Mouse (Mus musculus) forebrain, embryonic 15.5 days (tissue): Measurements from ENCODE around the gene Zic1. TPM values are rescaled to one million over a fixed set of nuclear protein-coding genes. Genes with fewer than 3 reads are reported as not detected.

ENCODE experiments used
- ATAC-seq: fragments of 200-750 bp; cut with Nextera tagmentation; replicated peaks from 2 replicates; pipeline ENCODE4 v1.8.0; 2017; ENCODE audit warnings: mild to moderate bottlenecking, moderate TSS enrichment, moderate library complexity
- H3K27ac ChIP-seq: fragments of 300-500 bp; sonication (generic); replicated peaks from 2 replicates; pipeline ENCODE4 v1.5.1; 2015; ENCODE audit warnings: mild to moderate bottlenecking, inconsistent platforms
- H3K27me3 ChIP-seq: fragments of 300-500 bp; sonication (generic); 2 replicates; pipeline ENCODE4 v1.6.1; 2015; ENCODE audit warnings: inconsistent platforms
- H3K36me3 ChIP-seq: fragments of 300-500 bp; sonication (generic); 2 replicates; pipeline ENCODE4 v1.6.1; 2015; ENCODE audit warnings: mild to moderate bottlenecking, inconsistent platforms
- H3K4me1 ChIP-seq: fragments of 300-500 bp; sonication (generic); 2 replicates; pipeline ENCODE4 v1.6.1; 2015; ENCODE audit warnings: inconsistent platforms
- H3K4me2 ChIP-seq: fragments of 300-500 bp; sonication (generic); replicated peaks from 2 replicates; pipeline ENCODE4 v1.6.1; 2015; ENCODE audit warnings: mild to moderate bottlenecking, inconsistent platforms
- H3K4me3 ChIP-seq: fragments of 300-500 bp; sonication (generic); 2 replicates; pipeline ENCODE4 v1.5.1; 2015; ENCODE audit warnings: mild to moderate bottlenecking, inconsistent platforms
- H3K9ac ChIP-seq: fragments of 300-500 bp; sonication (generic); replicated peaks from 2 replicates; pipeline ENCODE4 v1.6.1; 2015; ENCODE audit warnings: mild to moderate bottlenecking, inconsistent platforms
- H3K9me3 ChIP-seq: fragments of 300-500 bp; sonication (generic); 2 replicates; pipeline ENCODE4 v1.6.1; 2016; ENCODE audit warnings: inconsistent platforms
- WGBS: fragments of 180-500 bp; shearing (Covaris S2); methylation state at CpG from one replicate; pipeline ENCODE4 v1.1.7; 2015; ENCODE audit warnings: mixed read lengths; 5-methylcytosine and 5-hydroxymethylcytosine counted together
- polyA plus RNA-seq: library from polyadenylated mRNA; unstranded; fragments of >200 nt; fragmentation: Nextera tagmentation; extraction: Ambion mirVana; gene quantifications from 2 replicates; pipeline ENCODE4 v1.2.1, GENCODE M21; 2015

The Zic1 gene
- polyA plus RNA-seq, 1 experiment from 2014 or later = 9.6 TPM

DNA sequence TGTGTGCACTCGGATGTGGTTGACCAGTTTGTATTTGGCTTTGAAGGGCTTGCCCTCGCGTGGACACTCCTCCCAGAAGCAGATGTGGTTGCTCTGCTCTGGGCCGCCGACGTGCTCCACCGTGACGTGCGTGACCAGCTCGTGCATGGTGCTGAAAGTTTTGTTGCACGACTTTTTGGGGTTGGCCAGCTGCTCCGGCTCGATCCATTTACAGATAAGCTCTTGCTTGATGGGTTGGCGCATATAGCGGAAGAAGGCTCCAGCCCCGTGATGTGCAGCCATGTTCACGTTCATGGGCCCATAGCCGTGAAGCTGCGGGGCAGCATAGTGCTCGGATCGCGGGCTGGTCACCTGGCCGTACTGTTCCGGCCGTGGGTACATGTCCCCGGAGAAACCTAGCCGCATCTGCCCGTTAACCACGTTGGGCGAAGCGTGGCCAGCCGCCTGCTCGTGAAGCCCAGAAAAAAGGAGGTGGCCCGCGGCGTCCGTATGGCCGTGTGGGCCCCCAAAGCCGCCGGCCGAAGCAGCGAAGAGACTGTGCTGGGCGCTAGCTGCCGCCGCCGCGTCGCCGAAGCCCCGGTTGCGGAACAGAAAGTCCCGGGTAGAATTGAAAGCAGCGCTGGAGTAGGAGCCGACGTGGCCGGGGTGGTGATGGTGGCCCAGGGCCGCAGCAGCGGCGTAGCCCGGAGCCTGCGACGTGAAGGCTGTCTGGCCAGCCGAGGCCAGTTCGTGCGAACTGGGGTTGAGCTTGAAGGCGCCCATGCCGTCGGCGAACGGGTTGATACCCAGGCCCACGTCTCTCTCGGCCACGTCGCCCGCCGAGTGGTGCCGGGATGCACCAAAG lies 1.3 kb downstream of the Zic1 start:
- Histone ChIP-seq H3K4me2 (peak overlapping the region; percentile 52), H3K27me3 (peaks cover 25% of the 10 kb centered on the region), H3K4me1 (peaks cover 29% of the 10 kb centered on the region), H3K9ac (peak overlapping the region; percentile 69), H3K9me3 (no peaks in the 10 kb centered on the region), H3K27ac (peak overlapping the region; percentile 90), H3K4me3 (peak overlapping the region; percentile 54), H3K36me3 (no peaks in the 10 kb centered on the region)
- ATAC-seq = peak; percentile 21
- WGBS = under 1% methylated on average over 77 of the region's 77 CpGs

DNA sequence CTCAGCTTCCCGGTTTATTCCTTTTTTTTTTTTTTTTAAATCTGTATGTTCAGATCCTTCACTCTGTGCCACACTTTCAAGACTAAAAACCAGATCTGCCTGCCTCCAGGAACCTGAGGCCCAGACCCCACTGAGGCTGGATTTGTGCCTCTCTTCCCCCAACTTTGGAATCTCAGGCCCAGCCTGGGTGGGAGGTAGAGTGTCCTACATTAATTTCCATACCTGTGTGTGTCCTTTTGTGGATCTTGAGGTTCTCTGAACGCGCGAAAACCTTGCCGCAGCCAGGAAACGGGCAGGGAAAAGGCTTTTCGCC lies 1.8 kb downstream of the Zic1 start:
- peaks cover 29% of the 10 kb centered on the region for H3K4me1 ChIP-seq
- whole genome bisulfite sequencing = 3% methylated on average over 7 of the region's 7 CpGs
- H3K27me3 ChIP-seq = peaks cover 24% of the 10 kb centered on the region
- H3K9ac ChIP-seq = peak overlapping the region; percentile 69
- H3K4me2 ChIP-seq = peak overlapping the region; percentile 52
- H3K4me3 ChIP-seq = peak overlapping the region; percentile 54
- no peaks in the 10 kb centered on the region for H3K36me3 ChIP-seq
- ATAC-seq = no peak
- H3K27ac ChIP-seq = peak overlapping the region; percentile 90
- no peaks in the 10 kb centered on the region for H3K9me3 ChIP-seq

DNA sequence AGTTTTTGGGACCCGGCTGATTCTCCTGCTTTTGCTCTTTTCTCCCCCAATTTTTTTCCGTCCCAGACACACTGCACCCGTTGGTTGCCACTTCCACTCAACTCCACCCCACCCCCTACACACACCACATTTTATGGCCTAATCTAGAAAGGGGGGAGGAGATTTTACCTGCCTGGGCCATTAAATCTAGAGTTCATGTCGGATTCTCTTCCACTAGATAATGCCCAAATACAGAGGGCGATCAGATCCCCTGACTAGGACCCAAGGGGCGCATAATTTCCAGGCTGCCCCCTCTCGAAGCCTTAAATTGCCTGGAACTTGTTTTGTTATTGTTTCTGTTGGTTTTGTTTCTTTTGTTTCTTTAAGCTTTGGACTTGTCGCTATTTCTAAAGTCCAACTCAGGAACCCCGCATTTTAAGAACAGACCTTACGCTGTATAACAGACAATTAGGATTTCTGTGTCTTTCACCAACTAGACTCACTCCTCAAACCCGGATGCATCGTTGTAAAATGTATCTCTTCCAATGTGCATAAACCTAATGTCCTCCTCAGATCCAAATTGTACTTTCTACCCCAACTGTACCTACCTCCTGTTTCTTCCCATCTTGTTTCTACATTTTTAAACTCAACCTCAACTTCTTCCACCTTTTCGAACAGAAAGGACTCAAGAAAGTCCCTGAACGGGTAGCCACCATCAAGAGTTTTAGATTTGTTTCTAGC lies 2.4 kb downstream of the Zic1 start:
- peaks cover 19% of the 10 kb centered on the region for H3K27me3 ChIP-seq
- no peak for ATAC-seq
- H3K4me1 ChIP-seq = peaks cover 29% of the 10 kb centered on the region
- peak overlapping the region; percentile 90 for H3K27ac ChIP-seq
- WGBS = 8% methylated on average over 14 of the region's 14 CpGs
- H3K36me3 ChIP-seq = no peaks in the 10 kb centered on the region
- H3K9ac ChIP-seq = peak overlapping the region; percentile 69
- peak overlapping the region; percentile 54 for H3K4me3 ChIP-seq
- no peaks in the 10 kb centered on the region for H3K9me3 ChIP-seq
- peak overlapping the region; percentile 52 for H3K4me2 ChIP-seq

DNA sequence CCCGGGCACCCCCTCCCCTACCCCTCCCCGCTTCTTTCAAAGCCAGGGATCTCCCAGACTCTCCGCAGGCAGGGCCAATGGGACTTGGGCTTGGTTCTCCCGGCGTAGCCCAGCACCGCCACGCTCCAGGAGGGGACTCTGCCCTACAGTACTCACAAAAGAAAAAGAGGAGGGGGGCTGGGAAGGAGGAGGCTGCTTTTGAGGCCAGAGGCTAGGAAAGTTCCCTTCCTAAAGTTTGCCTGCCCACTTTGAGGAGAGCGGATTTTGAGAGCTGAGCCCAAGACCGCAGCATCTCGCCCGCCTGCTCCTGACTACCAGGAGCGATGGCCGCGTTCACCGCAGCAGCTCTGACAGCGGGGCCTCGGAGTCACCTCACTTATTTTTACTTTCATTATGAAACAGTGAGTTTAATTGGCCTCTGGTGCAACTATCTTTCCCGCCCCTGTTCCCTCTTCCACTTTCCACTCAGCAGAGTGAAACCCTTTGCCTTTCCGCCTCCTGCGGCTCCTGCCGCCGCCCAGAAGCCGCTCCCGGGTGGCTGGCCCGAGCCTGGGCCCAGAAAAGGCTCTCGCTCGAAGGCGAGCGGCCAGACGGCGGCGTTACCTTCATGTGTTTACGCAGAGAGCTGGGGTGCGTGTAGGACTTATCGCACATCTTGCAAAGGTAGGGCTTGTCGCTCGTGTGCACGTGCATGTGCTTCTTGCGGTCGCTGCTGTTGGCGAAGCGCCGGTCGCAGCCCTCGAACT lies 3.6 kb downstream of the Zic1 start, which contains the start of gene Zic4:
Zic4 (plus strand) TSS at position 558 of the 746 bp plus-strand sequence.
- peak within 1 kb of the TSS; percentile 52 for H3K4me2 ChIP-seq
- ATAC-seq = peak; percentile 65
- H3K9ac ChIP-seq = peak within 1 kb of the TSS; percentile 69
- H3K27me3 ChIP-seq = peaks cover 28% of the 10 kb centered on the region
- peaks cover 29% of the 10 kb centered on the region for H3K4me1 ChIP-seq
- under 1% methylated on average over 45 of the region's 45 CpGs for WGBS
- no peaks in the 10 kb centered on the region for H3K36me3 ChIP-seq
- H3K27ac ChIP-seq = peak within 1 kb of the TSS; percentile 90
- H3K9me3 ChIP-seq = no peaks in the 10 kb centered on the region
- peak within 1 kb of the TSS; percentile 54 for H3K4me3 ChIP-seq

DNA sequence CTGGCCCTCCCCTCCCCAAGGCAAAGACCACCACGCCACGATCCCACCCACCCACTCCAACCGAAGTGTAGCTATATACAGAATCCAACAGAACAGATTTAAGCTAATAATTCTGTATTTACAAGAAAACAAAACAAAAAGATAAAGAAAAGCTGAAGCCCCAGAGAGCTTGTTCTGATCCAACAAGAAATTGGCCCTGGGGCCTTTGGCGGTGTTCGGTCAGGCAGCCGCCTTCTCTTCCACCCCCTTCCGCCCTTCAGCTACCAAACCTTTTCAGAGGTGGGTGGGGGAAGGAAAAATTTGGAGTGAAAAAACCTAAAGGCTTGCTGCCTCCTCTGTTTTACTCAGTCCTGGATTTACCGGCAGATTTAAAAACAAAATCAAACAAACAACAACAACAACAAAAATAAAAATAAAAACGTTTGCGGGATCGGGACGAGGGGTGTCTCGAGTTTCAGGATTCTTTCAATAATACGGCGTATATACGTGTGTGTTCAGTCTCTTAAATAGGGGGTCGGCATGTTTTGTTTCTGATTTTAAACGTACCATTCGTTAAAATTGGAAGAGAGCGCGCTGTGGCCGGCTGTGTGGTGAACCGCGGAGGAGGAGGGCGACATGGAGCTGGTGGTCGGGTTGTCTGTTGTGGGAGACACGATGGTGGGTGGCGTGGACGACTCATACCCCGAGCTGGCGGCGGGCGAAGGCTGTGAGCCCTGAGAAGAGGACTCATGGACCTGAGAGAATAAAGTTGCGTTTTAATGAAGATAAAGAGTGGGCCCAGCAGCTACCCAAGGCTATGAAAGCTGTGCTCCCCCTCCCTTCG lies 4.4 kb downstream of the Zic1 start:
- Histone ChIP-seq H3K27ac (peak overlapping the region; percentile 82), H3K4me2 (peak overlapping the region; percentile 52), H3K27me3 (peaks cover 32% of the 10 kb centered on the region), H3K9me3 (no peaks in the 10 kb centered on the region), H3K4me1 (peaks cover 29% of the 10 kb centered on the region), H3K36me3 (no peaks in the 10 kb centered on the region), H3K9ac (peak overlapping the region; percentile 69), H3K4me3 (peak overlapping the region; percentile 54)
- ATAC-seq = peak; percentile 3; the same call in 1 of the 2 replicates
- 1% methylated on average over 35 of the region's 35 CpGs for WGBS

DNA sequence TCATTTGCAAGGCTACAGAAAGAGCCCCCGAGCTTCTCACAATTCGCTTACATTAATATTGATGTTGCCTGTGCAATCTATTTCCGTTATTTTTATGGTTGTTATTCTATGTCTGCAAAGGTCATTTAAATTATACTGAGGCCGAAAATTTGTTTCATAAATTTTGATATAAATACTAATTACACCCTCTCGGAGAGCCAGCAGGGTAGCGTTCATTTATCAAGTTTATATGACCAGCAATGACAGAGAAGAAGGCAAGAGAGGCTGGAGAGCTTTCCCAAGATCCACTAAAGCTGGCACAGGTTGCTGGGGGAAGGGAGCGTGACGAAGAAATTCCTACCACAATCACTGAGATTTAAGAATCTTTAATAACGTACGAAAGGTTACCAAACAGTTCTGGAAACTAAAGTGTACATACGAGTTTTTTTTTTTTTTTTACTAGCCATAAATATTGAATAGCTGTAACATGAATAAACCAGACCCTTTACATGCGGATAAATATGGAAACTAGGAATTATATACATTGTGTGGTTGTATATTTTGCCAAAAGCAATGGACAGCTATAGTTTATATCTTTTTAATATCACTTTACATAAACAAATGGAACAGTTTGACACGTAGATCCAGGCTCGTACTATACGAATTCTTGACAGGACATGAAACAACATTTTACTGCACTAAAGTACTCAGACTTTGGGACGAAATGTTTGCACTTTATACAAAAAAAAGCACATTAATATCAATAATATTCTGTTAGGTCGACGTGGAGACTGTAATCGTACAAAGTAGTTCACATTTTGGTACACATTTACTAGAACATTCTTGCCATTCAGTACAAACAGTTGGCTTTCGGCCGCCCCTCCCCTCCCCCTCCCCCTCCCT lies 5.2 kb downstream of the Zic1 start:
- 25% methylated on average over 21 of the region's 21 CpGs for WGBS
- Histone ChIP-seq H3K9ac (peak overlapping the region; percentile 69; the same call in 1 of the 2 replicates), H3K4me2 (peak overlapping the region; percentile 52), H3K9me3 (no peaks in the 10 kb centered on the region), H3K27me3 (peaks cover 33% of the 10 kb centered on the region), H3K36me3 (no peaks in the 10 kb centered on the region), H3K4me1 (peaks cover 32% of the 10 kb centered on the region), H3K27ac (no peak overlapping the region; the same call in 1 of the 2 replicates), H3K4me3 (peak overlapping the region; percentile 54)
- no peak for ATAC-seq

DNA sequence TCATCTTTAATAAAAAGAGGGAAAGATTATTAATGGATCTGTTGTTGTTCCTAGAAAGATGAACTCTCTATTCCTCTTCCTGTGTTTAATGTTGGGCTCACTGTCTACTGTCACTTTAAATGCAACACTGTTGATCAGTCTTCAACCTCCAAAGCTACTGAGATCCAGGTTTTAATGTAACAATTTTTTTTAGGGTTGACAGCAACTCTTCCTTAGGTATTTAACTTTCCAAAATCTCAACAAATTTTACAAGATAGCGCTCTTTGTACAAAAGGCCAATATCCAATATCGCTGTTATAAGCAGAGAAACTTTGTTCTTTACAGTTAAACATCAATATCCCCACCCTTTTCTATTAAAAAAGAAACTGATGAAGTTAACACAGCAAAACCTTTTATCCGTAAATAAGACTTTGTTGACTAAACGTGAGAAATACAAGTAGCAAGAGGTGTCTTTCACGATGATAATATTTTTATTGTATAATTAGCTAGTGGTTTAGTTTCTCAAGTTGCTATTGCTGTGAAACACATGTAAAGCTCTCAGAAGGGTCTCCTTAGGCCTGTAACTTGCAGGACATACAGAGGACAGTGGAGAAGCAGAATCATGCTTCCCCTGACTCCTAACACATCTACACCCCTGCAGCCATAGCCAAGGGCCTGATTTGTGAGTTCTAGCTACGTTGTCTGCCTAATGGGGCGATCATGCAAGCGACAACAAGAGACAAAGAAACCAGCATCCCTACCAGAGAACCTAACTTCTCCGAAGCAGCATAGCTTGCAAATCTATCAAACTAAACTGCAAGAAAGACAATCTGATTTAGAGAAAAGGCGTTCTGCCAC lies 6.5 kb downstream of the Zic1 start:
- ATAC-seq = no peak
- Histone ChIP-seq H3K9me3 (no peaks in the 10 kb centered on the region), H3K27me3 (peaks cover 43% of the 10 kb centered on the region), H3K4me1 (peaks cover 29% of the 10 kb centered on the region), H3K4me3 (peak overlapping the region; percentile 29), H3K36me3 (no peaks in the 10 kb centered on the region), H3K4me2 (peak overlapping the region; percentile 25), H3K27ac (peak overlapping the region; percentile 59), H3K9ac (peak overlapping the region; percentile 28)
- 33% methylated on average over 10 of the region's 10 CpGs for WGBS

DNA sequence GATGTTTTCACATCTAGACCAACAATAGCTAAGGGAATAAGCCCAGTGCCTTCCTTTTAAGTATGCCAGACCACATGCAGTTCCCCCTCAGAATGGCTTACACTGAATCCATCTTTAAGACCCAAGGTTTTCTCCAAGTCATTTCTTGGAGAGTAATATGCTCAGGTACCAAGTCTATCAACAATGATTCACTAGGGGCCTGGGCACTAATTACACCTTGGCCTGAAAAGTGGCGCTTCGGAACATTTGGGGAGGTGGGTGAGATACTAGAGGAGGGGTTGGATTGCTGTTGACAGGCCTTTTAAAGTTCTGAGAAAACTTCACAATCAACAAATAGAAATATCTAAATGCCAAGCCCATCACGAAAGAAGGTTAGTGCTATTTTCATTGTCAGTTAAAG lies 8.3 kb downstream of the Zic1 start:
- ATAC-seq = no peak
- Histone ChIP-seq H3K4me3 (no peak overlapping the region), H3K4me1 (peaks cover 25% of the 10 kb centered on the region), H3K9ac (no peak overlapping the region), H3K27me3 (peaks cover 49% of the 10 kb centered on the region), H3K9me3 (no peaks in the 10 kb centered on the region), H3K36me3 (no peaks in the 10 kb centered on the region), H3K4me2 (peak overlapping the region; percentile 14), H3K27ac (0 out of 2 replicates have a peak overlapping the region, but pooled peaks have one; percentile 19)
- 38% methylated on average over 3 of the region's 3 CpGs for WGBS

DNA sequence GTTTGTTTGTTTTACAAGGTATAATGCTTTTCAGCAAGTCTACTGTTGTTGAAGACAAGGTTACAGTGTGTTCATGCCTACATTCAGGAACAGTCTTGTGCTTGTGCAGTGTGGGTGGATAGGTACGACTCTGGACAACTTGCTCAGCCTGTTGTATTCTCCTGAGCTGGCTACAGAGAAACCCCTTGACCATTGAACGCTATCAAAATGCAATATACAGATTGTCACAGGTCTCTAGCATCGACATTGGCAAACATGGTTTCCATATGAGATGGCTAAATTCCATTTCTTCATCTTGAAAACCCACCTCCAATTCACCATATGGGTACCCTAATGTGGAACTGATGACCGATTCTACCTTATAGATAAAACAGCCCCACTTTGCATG lies 9.3 kb downstream of the Zic1 start:
- WGBS = 18% methylated on average over 4 of the region's 4 CpGs
- Histone ChIP-seq H3K4me1 (peaks cover 17% of the 10 kb centered on the region), H3K9me3 (no peaks in the 10 kb centered on the region), H3K36me3 (no peaks in the 10 kb centered on the region), H3K4me3 (no peak overlapping the region), H3K27ac (peak overlapping the region; percentile 79), H3K27me3 (peaks cover 57% of the 10 kb centered on the region), H3K9ac (no peak overlapping the region), H3K4me2 (peak overlapping the region; percentile 47; the same call in 1 of the 2 replicates)
- no peak; the same call in 1 of the 2 replicates for ATAC-seq
